Mouse (Mus musculus) forebrain, embryonic 13.5 days (tissue): Measurements from ENCODE around the gene Xrra1. TPM values are rescaled to one million over a fixed set of nuclear protein-coding genes. Genes with fewer than 3 reads are reported as not detected.

Experiments
- ATAC-seq: fragments of 200-750 bp; cut with Nextera tagmentation; 2 replicates; pipeline ENCODE4 v1.8.0; 2017
- H3K27ac ChIP-seq: fragments of 300-500 bp; sonication (generic); 2 replicates; pipeline ENCODE4 v1.5.1; 2015; ENCODE audit warnings: inconsistent platforms, mild to moderate bottlenecking, moderate library complexity
- H3K27me3 ChIP-seq: fragments of 300-500 bp; sonication (generic); 2 replicates; pipeline ENCODE4 v1.6.1; 2015; ENCODE audit warnings: mild to moderate bottlenecking, inconsistent platforms
- H3K36me3 ChIP-seq: fragments of 300-500 bp; sonication (generic); 2 replicates; pipeline ENCODE4 v1.6.1; 2015; ENCODE audit warnings: mild to moderate bottlenecking, inconsistent platforms; ENCODE audit not compliant: poor library complexity, severe bottlenecking
- H3K4me1 ChIP-seq: fragments of 300-500 bp; sonication (generic); 2 replicates; pipeline ENCODE4 v1.6.1; 2015; ENCODE audit warnings: inconsistent platforms
- H3K4me2 ChIP-seq: fragments of 300-500 bp; sonication (generic); 2 replicates; pipeline ENCODE4 v1.6.1; 2015; ENCODE audit warnings: inconsistent platforms, mild to moderate bottlenecking, moderate library complexity
- H3K4me3 ChIP-seq: fragments of 300-500 bp; sonication (generic); 2 replicates; pipeline ENCODE4 v1.5.1; 2015; ENCODE audit warnings: mild to moderate bottlenecking, inconsistent platforms
- H3K9ac ChIP-seq: fragments of 300-500 bp; sonication (generic); 2 replicates; pipeline ENCODE4 v1.6.1; 2015; ENCODE audit warnings: mild to moderate bottlenecking, inconsistent platforms
- H3K9me3 ChIP-seq: fragments of 300-500 bp; sonication (generic); replicated peaks from 2 replicates; pipeline ENCODE4 v1.6.1; 2016; ENCODE audit warnings: inconsistent platforms
- WGBS: fragments of 180-500 bp; shearing (Covaris S2); methylation state at CpG from one replicate; pipeline ENCODE4 v1.1.7; 2015; 5-methylcytosine and 5-hydroxymethylcytosine counted together
- polyA plus RNA-seq: library from polyadenylated mRNA; unstranded; fragments of >200 nt; fragmentation: Nextera tagmentation; extraction: Ambion mirVana; gene quantifications from 2 replicates; pipeline ENCODE4 v1.2.1, GENCODE M21; 2015

Xrra1 gene
- polyA plus RNA-seq, 1 experiment from 2014 or later = 0.46 TPM

DNA sequence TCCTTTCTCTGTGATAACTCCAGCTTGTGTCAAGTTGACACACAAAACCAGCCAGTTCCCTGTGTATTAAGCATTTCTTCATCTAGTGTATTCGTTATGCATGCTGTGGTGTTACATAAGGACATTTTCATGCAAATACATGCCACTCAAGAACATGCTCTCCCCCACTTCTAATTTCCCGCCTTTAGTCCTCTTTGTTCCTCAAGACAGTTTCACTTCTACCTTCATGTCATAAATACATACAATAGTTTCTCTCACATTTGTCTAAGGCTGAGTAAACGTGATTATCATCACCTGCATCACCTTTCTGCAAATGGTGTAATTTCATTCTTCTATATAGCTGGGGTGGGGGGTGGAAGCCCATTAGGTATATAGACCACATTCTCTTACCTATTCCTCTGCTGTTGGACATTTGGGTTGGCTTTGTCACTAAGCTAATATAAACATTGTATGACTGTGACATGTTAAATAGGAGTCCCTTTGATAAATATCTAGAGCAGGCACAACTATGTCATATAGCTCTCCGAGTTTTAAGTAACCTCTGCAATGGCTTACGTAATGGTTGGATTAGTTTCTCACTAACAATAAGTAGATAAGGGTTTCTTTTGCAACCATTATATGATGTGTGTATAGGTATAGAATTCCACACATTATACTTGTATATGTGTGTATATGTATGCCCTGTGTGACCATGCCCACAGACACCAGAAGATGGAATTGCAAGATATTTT, 25.6 kb upstream of the Xrra1 start:
- H3K9ac ChIP-seq = no peak overlapping the region
- ATAC-seq = no peak
- no peak overlapping the region for H3K4me3 ChIP-seq
- no peaks in the 10 kb centered on the region for H3K9me3 ChIP-seq
- H3K36me3 ChIP-seq = peaks cover 20% of the 10 kb centered on the region
- WGBS = 81% methylated on average over 5 of the region's 5 CpGs
- H3K4me2 ChIP-seq = no peak overlapping the region
- no peaks in the 10 kb centered on the region for H3K27me3 ChIP-seq
- H3K4me1 ChIP-seq = peaks cover 10% of the 10 kb centered on the region
- no peak overlapping the region for H3K27ac ChIP-seq

DNA sequence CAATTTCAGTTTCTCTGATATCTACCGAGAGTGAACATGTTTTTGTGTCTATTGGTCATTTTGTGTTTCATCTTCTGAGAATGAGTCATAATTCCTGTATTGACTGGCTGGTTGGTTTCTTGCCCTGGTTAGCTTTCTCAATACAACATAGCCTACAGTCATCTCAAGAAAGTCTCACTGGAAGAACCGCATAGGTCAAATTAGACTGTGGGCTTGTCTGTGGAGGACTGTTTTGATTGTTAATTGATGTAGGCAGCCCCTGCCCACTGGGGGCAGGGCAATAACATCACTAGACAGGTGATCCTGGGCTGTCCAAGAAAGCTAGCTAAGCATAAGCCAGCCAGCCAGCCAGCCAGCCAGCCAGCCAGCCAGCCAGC, 25.1 kb upstream of the Xrra1 start:
- Histone ChIP-seq H3K4me3 (no peak overlapping the region), H3K4me2 (no peak overlapping the region), H3K36me3 (peaks cover 25% of the 10 kb centered on the region), H3K9me3 (no peaks in the 10 kb centered on the region), H3K27ac (no peak overlapping the region), H3K4me1 (peaks cover 4% of the 10 kb centered on the region; the same call in 1 of the 2 replicates), H3K27me3 (no peaks in the 10 kb centered on the region), H3K9ac (no peak overlapping the region)
- WGBS = 94% methylated on average over 2 of the region's 2 CpGs
- no peak for ATAC-seq

DNA sequence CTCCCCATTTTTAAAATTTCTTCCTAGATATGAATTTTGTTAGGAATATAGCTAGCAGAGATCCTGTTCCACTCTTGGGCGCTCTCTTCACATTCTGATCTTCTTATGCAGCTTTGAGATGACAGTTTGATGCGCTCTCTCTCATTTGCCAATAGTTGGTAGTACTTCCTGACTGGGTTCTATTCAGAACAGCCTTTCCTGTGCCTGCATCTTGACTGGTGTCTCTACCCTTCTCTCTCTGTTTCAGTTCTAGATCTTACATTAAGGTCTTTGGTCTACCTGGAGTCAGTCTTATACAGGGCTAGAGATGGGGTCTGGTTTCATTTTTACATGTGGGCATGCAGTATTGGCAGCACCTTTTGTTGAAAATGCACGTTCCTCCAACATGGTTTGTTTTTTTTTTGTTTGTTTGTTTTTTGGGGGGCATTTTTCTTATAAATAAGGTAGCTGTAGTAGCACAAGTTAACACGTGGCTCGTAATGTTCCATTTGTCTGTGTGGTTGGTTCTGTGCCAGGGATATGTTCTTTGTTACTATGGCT, 24.5 kb upstream of the Xrra1 start:
- H3K9me3 ChIP-seq = no peaks in the 10 kb centered on the region
- H3K4me2 ChIP-seq = no peak overlapping the region
- ATAC-seq = no peak
- H3K4me1 ChIP-seq = peaks cover 4% of the 10 kb centered on the region; the same call in 1 of the 2 replicates
- WGBS = 89% methylated on average over 5 of the region's 5 CpGs
- H3K27me3 ChIP-seq = no peaks in the 10 kb centered on the region
- no peak overlapping the region for H3K27ac ChIP-seq
- H3K4me3 ChIP-seq = no peak overlapping the region
- H3K36me3 ChIP-seq = peaks cover 30% of the 10 kb centered on the region
- H3K9ac ChIP-seq = no peak overlapping the region

DNA sequence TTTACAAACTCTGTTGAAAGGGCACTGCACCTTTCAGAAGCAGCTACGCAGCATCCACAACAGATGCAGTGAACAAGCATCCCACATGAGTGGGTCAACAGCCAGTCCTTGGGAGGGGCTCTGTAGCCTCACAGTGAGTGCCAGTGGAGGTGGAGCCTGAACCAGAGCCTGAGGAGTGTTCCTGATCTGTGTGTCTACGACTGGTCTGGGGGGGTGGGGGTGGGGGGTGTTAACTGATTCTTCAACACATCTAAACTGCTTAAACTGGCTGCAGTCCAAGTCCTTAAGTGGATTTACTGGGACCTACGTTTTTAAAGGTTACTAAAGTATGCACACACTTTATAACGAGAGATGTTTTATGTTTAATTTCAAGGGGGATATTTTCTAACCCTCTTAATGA, 22.1 kb upstream of the Xrra1 start:
- H3K4me3 ChIP-seq = no peak overlapping the region
- 53% methylated on average over 4 of the region's 4 CpGs for WGBS
- peaks cover 54% of the 10 kb centered on the region for H3K36me3 ChIP-seq
- no peaks in the 10 kb centered on the region for H3K27me3 ChIP-seq
- peaks cover 4% of the 10 kb centered on the region; the same call in 1 of the 2 replicates for H3K4me1 ChIP-seq
- no peak overlapping the region for H3K9ac ChIP-seq
- no peaks in the 10 kb centered on the region for H3K9me3 ChIP-seq
- ATAC-seq = no peak
- no peak overlapping the region for H3K4me2 ChIP-seq
- no peak overlapping the region for H3K27ac ChIP-seq

DNA sequence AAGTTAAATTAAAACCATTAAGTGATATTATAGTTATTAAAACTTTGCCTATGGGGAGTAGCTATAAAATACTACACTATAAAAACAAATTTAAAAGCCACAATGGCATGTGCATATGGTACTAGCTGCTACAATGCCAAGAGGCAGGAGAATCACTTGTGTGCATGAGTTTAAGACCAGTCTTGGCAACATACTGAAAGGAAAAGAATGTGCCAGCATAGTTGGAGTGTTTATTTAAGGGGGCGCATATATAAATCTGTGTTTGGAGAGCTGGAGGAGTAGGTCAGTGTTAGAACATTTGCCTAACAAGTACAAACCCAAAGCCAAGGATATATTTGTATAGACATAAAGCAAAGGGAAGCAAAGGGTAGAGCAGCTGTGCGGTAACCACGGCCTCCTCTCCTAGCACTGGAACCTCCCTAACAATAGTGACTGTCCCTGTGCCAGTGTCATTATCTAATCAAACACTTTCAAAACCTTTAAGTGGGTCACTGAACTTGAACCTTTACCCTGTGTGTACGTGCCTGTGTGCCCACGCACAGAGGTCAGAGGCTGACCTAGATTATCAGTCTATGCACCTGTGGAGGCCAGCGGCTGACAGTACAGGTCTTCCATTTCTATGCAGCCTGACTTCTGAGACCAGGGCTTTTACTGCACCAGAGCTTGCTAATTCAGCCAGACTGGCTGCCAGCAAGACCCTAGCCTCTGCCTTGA, 21.4 kb upstream of the Xrra1 start:
- ATAC-seq = no peak
- Histone ChIP-seq H3K4me2 (no peak overlapping the region), H3K4me3 (no peak overlapping the region), H3K9ac (no peak overlapping the region), H3K4me1 (peaks cover 4% of the 10 kb centered on the region; the same call in 1 of the 2 replicates), H3K27ac (no peak overlapping the region), H3K27me3 (no peaks in the 10 kb centered on the region), H3K9me3 (no peaks in the 10 kb centered on the region), H3K36me3 (peaks cover 61% of the 10 kb centered on the region)
- 89% methylated on average over 6 of the region's 6 CpGs for WGBS

DNA sequence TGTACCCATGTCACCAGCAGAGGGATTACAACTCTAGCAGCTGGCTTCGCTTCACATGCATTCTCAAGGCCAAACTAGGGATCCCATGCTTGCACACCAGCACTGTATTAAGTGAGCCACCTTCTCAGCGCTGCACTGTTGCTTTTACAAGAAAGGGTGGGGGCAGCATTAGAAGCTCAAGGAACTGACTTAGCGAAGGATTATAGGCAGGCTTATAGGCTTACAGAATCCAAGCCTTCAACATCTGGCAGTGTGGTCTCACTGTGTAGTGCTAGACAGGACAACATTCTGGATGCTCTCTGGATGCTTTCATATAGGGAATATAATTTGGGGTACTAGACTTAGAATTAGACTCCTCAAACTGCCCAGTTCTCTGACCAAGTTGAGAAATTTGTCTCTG, 20.7 kb upstream of the Xrra1 start:
- H3K4me3 ChIP-seq = no peak overlapping the region
- no peak for ATAC-seq
- no peak overlapping the region for H3K9ac ChIP-seq
- H3K4me1 ChIP-seq = peaks cover 4% of the 10 kb centered on the region; the same call in 1 of the 2 replicates
- no peaks in the 10 kb centered on the region for H3K27me3 ChIP-seq
- H3K36me3 ChIP-seq = peaks cover 68% of the 10 kb centered on the region
- no peak overlapping the region for H3K4me2 ChIP-seq
- WGBS = 95% methylated on average over 3 of the region's 3 CpGs
- no peak overlapping the region for H3K27ac ChIP-seq
- H3K9me3 ChIP-seq = no peaks in the 10 kb centered on the region

DNA sequence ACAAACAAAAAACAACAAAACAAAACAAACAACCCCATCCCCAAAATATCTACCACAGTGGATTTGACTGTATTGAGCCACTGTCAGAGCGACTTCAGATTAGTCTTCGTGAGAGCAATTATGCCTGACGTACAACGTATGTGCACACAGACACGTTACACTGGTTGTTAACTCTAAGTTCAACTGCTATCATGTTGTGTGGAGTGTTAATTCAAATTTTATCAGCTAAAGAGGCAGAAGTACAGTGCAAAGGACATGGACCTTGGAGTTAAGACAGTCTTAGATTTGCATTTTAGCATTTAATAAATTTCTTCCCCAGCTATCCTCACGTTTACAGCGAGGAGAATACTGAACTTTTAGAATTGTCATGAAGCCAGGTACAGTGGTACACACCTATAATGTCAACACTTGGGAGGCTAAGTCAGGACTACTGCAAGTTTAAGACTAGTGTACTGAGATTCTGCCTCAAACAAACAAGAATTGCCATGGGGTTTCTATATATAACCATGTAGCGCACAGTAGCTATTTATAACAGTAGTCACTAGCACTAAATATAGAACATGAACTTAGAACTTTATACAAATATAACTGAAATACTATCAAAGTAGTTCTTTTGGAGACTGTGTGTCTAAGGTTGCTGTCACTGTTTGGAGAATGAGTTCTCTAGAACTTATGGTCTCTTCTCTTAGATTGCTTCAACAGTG, 13.2 kb upstream of the Xrra1 start:
- no peak for ATAC-seq
- H3K9me3 ChIP-seq = no peaks in the 10 kb centered on the region
- no peak overlapping the region for H3K27ac ChIP-seq
- H3K36me3 ChIP-seq = peaks cover 73% of the 10 kb centered on the region
- 94% methylated on average over 8 of the region's 8 CpGs for WGBS
- H3K9ac ChIP-seq = no peak overlapping the region
- H3K27me3 ChIP-seq = no peaks in the 10 kb centered on the region
- H3K4me3 ChIP-seq = no peak overlapping the region
- no peaks in the 10 kb centered on the region for H3K4me1 ChIP-seq
- H3K4me2 ChIP-seq = no peak overlapping the region

DNA sequence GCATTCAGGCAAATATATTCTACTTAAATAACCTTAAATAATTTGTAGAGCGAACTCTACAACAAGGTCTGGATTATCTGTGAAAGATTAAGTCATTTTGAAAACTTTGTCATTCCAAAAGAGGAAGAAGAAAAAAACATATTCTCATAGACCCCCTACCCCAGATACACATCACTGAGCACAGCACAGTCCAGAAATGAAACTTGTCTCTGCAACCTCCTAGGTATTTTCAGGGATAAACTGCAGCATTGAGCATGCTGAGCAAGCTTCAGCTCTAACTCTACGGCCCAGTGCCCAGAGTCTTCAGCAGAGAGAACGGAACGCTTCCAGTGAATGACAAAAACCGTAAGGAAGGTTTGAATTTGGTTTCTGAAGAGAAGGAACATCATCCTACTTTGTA, 8.4 kb upstream of the Xrra1 start:
- Histone ChIP-seq H3K27me3 (no peaks in the 10 kb centered on the region), H3K36me3 (peaks cover 51% of the 10 kb centered on the region), H3K4me1 (peaks cover 6% of the 10 kb centered on the region), H3K4me2 (no peak overlapping the region), H3K9ac (no peak overlapping the region), H3K9me3 (no peaks in the 10 kb centered on the region), H3K27ac (no peak overlapping the region), H3K4me3 (no peak overlapping the region)
- 90% methylated on average over 5 of the region's 5 CpGs for WGBS
- no peak for ATAC-seq

DNA sequence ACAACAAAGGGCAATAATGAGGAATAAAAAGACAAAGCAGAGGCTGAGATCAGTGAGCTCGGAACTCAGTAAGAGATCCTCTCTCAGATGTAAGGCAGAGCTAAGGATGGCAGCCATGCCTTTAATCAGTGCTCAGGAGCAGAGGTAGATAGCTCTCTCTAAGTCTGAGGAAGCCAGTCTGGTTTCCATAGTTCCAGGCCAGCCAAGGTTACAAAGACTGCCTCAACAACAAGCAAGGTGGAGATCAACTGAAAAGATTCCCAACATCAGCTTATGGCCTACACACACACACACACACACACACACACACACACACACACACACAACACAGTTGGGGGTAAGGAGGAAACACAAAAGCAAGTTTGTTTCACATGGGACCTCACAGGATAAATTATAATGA, 7.8 kb upstream of the Xrra1 start:
- Histone ChIP-seq H3K27ac (no peak overlapping the region), H3K9ac (no peak overlapping the region), H3K4me1 (peaks cover 9% of the 10 kb centered on the region), H3K27me3 (no peaks in the 10 kb centered on the region), H3K36me3 (peaks cover 46% of the 10 kb centered on the region), H3K9me3 (no peaks in the 10 kb centered on the region), H3K4me3 (no peak overlapping the region), H3K4me2 (no peak overlapping the region)
- ATAC-seq = no peak
- 31% methylated on average over 1 of the region's 1 CpGs for WGBS

DNA sequence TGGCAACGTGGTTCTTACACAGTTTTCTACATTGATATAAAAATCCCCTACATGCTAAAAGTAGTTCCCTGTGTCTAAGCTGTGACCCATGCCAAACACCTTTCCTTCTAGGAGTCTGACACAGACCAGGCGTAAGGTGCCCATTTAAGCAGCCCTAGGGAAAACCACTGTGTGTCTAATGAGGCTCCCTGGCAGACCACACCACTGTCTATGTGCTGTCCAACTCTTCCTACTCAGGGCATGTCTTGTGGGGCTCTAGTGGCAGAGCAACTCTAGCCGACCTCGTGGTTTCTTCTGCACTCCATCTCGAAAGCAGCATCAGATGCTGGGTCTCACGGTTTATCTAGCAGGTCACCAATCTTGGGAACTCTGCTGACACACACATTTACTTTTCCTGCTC, 7.3 kb upstream of the Xrra1 start:
- peaks cover 46% of the 10 kb centered on the region for H3K36me3 ChIP-seq
- no peak for ATAC-seq
- H3K4me1 ChIP-seq = peaks cover 14% of the 10 kb centered on the region
- WGBS = 90% methylated on average over 6 of the region's 6 CpGs
- H3K4me3 ChIP-seq = no peak overlapping the region
- no peak overlapping the region for H3K27ac ChIP-seq
- no peaks in the 10 kb centered on the region for H3K27me3 ChIP-seq
- H3K9ac ChIP-seq = no peak overlapping the region
- no peaks in the 10 kb centered on the region for H3K9me3 ChIP-seq
- no peak overlapping the region for H3K4me2 ChIP-seq

DNA sequence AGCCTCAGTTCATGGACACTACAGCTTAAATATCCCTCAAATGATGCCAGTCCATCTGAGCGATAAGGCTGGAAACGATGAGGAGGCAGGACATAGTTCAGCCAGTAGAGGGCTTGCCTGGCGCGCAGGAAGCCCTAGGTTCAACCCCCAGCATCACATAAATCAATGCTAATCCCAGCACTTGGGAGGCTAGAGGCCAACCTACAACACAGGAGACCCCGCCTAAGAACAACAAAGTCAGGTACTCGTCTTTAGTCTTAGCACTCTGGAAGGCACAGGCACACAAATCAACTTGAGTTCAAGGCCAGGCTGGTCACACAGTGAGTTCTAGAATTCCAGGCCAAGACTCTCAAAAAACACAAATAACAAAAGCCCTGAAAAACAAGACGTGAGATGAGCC, 5.6 kb upstream of the Xrra1 start:
- no peak overlapping the region for H3K27ac ChIP-seq
- H3K4me1 ChIP-seq = peaks cover 26% of the 10 kb centered on the region
- H3K27me3 ChIP-seq = no peaks in the 10 kb centered on the region
- H3K4me3 ChIP-seq = no peak overlapping the region
- WGBS = 88% methylated on average over 7 of the region's 7 CpGs
- no peak overlapping the region for H3K9ac ChIP-seq
- no peak overlapping the region for H3K4me2 ChIP-seq
- peaks cover 35% of the 10 kb centered on the region for H3K36me3 ChIP-seq
- no peaks in the 10 kb centered on the region for H3K9me3 ChIP-seq
- no peak for ATAC-seq

DNA sequence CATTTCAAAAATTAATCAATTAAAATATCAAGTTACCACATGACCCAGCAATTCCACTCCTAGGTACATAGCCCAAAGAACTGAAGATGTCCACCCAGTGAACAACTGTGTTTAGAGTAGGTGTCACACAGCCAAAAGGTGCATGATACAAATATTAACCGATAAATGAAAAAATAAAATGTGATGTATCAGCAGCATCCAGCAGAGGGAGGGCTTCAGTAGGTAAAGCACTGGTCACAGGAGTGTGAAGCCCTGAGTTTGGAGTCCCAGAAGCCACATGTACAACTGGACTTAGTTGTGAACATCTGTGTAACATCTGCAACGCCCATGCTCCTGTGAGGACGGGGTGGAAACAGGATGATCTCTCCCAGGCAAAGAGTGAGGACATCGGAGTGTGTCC, 4.6 kb upstream of the Xrra1 start:
- Histone ChIP-seq H3K36me3 (peaks cover 28% of the 10 kb centered on the region), H3K9me3 (no peaks in the 10 kb centered on the region), H3K4me1 (peaks cover 28% of the 10 kb centered on the region), H3K4me3 (no peak overlapping the region), H3K9ac (no peak overlapping the region), H3K27me3 (no peaks in the 10 kb centered on the region), H3K4me2 (no peak overlapping the region), H3K27ac (no peak overlapping the region)
- ATAC-seq = no peak
- 89% methylated on average over 4 of the region's 4 CpGs for WGBS
